Mouse (Mus musculus) thymus, postnatal 4 days (tissue): ENCODE measurements at regions not wholly inside any gene's neighbourhood (a gene's known extent, or its start where the extent isn't known, plus 50 kb on each side); places are given as distances from the start of the nearest gene placed in this dataset.
A peak's percentile ranks its signal among the peaks of the same experiment; 100 is the strongest.
"Not testable (repeated sequence)": the region's sequence is repeated elsewhere in the genome, so short reads cannot be mapped to it uniquely, and the experiment has no call there.

ENCODE experiments used
- DNase-seq: peaks from one replicate; pipeline ENCODE4 v3.0.0; 2021

GRCm38 (mm10) chr12:114909799-114910198 lies 1137.7 kb upstream of the Zfp386 start:
- DNase-seq = not testable (repeated sequence)

- peak; percentile 35 for DNase-seq
Observed at GRCm38 (mm10) chr12:114914406-114914805, 1133.1 kb upstream of the Zfp386 start.

- peak; percentile 70 for DNase-seq
Observed at GRCm38 (mm10) chr12:114927691-114928090, 1119.8 kb upstream of the Zfp386 start.

- no peak for DNase-seq
Observed at GRCm38 (mm10) chr12:114932158-114932557, 1115.4 kb upstream of the Zfp386 start.

- DNase-seq = no peak
Observed at GRCm38 (mm10) chr12:114932669-114933068, 1114.9 kb upstream of the Zfp386 start.

- not testable (repeated sequence) for DNase-seq
Observed at GRCm38 (mm10) chr12:114936865-114937264, 1110.7 kb upstream of the Zfp386 start.

- peak; percentile 57 for DNase-seq
Observed at GRCm38 (mm10) chr12:114939576-114939975, 1107.9 kb upstream of the Zfp386 start.

GRCm38 (mm10) chr12:114962105-114962504 lies 1085.4 kb upstream of the Zfp386 start:
- no peak for DNase-seq

GRCm38 (mm10) chr12:114964251-114964650 lies 1083.3 kb upstream of the Zfp386 start:
- DNase-seq = not testable (repeated sequence)

GRCm38 (mm10) chr12:114981476-114982136 lies 1065.9 kb upstream of the Zfp386 start:
- peak; percentile 78 for DNase-seq

- peak; percentile 29 for DNase-seq
Observed at GRCm38 (mm10) chr12:114990916-114991315, 1056.6 kb upstream of the Zfp386 start.

- DNase-seq = peak; percentile 68
Observed at GRCm38 (mm10) chr12:114996817-114997216, 1050.7 kb upstream of the Zfp386 start.

- no peak for DNase-seq
Observed at GRCm38 (mm10) chr12:115003118-115003517, 1044.4 kb upstream of the Zfp386 start.

GRCm38 (mm10) chr12:115008434-115008833 lies 1039.1 kb upstream of the Zfp386 start:
- peak; percentile 65 for DNase-seq

GRCm38 (mm10) chr12:115012751-115013150 lies 1034.8 kb upstream of the Zfp386 start:
- DNase-seq = no peak

GRCm38 (mm10) chr12:115023742-115024141 lies 1023.8 kb upstream of the Zfp386 start:
- DNase-seq = no peak

GRCm38 (mm10) chr12:115034438-115035129 lies 1012.9 kb upstream of the Zfp386 start:
- DNase-seq = no peak

GRCm38 (mm10) chr12:115055080-115055479 lies 992.4 kb upstream of the Zfp386 start:
- DNase-seq = peak; percentile 15

- DNase-seq = not testable (repeated sequence)
Observed at GRCm38 (mm10) chr12:115059954-115060353, 987.6 kb upstream of the Zfp386 start.

- no peak for DNase-seq
Observed at GRCm38 (mm10) chr12:115067251-115067650, 980.3 kb upstream of the Zfp386 start.

- DNase-seq = peak; percentile 39
Observed at GRCm38 (mm10) chr12:115091460-115091859, 956.1 kb upstream of the Zfp386 start.

- no peak for DNase-seq
Observed at GRCm38 (mm10) chr12:115109742-115110141, 937.8 kb upstream of the Zfp386 start.

GRCm38 (mm10) chr12:115119134-115119826 lies 928.2 kb upstream of the Zfp386 start:
- DNase-seq = not testable (repeated sequence)

GRCm38 (mm10) chr12:115121259-115121658 lies 926.3 kb upstream of the Zfp386 start:
- DNase-seq = peak; percentile 13
